ENCODE assay signal across 8 mouse cellular contexts in the genomic region with DNA sequence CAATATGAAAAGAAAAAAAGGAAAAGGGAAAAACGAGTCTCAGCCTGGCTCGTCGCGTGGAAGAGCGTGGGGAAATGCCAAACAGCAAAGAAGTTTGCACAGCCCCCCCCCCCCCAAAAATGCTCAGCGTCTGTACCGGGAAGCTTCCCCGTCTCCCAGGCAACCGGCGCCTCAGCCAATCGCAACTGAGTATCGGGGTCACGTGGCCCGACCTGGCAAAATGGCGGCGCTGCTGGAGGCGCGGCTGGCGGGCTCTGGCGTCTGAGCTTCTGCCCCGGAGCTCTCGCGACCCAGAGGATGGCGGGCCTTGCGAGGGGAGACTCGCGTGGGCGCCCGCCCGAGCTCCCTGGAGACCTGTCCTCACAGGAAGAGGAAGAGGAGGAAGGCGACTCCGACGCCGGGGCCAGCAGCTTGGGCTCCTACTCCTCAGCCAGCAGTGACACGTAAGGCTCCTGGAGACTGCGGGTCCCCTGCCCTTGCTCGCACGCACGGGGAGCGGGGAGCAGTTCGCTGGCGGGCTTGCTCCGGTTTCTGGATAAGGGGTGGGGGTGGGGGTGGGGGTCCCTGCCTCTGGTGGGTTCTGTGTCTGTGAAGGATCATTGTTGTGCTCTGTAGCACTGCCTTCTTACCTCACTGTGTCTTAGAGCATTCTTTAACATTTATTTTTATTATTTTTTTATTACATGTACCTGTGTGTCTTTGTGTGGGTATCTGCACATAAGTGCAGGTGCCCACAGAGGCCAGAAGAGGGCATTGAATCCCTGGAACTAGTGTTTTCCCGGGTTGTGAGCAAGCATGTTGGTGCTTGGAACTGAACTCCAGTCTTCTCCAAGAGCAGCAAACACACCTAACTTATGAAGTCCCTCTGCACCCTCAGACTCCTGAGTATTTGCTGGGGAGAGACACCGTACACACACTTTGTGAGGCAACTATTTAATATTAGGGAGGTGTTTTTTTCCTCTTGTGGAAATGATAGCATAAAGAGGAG. TPM values are rescaled to one million over a fixed set of nuclear protein-coding genes. Genes with fewer than 3 reads are reported as not detected.
A peak's percentile ranks its signal among the peaks of the same experiment; 100 is the strongest.
DNase-seq lines count a peak whose midpoint lies in the region; ATAC-seq lines count a peak whose summit lies in the region.

No protein-coding gene starts in this region.

- H3K9me3 ChIP-seq in hindbrain, embryonic 13.5 days = no peaks in the 10 kb centered on the region

- H3K9ac ChIP-seq in hindbrain, embryonic 13.5 days = peak overlapping the region; percentile 84

- peaks cover 3% of the 10 kb centered on the region; the same call in 1 of the 2 replicates for H3K4me1 ChIP-seq in hindbrain, embryonic 13.5 days (replicated peaks)

- peak overlapping the region; percentile 76 for H3K27ac ChIP-seq in hindbrain, embryonic 13.5 days

- WGBS in hindbrain, embryonic 13.5 days = 4% methylated on average over 37 of the region's 45 CpGs

- no peaks in the 10 kb centered on the region for H3K27me3 ChIP-seq in hindbrain, embryonic 13.5 days

- H3K36me3 ChIP-seq in hindbrain, embryonic 13.5 days = no peaks in the 10 kb centered on the region

- peak overlapping the region; percentile 60 for H3K4me2 ChIP-seq in hindbrain, embryonic 13.5 days

- ATAC-seq in hindbrain, embryonic 13.5 days (ENCODE audit: low FRiP score) = peak; percentile 95

- peak; percentile 88 for DNase-seq in R1 (ENCODE audit: low read depth, low spot score)
- peak; percentile 94 to 96 for DNase-seq in cerebellum, postnatal 14 days
- DNase-seq in frontal cortex, postnatal 14 days (ENCODE audit: low spot score in 2 of 2) = peak; percentile 70 to 87
- peak; percentile 75 to 87 for DNase-seq in layer of hippocampus, postnatal 25 days (ENCODE audit: extremely low spot score in 1 of 2, low spot score in 1 of 2)
- DNase-seq in lung, postnatal 14 days = peak; percentile 92
- DNase-seq in ovary, postnatal 36 days (ENCODE audit: low spot score) = peak; percentile 88
- peak; percentile 92 for DNase-seq in thymus, postnatal 14 days

- peak overlapping the region; percentile 87 for H3K4me3 ChIP-seq in hindbrain, embryonic 13.5 days

RNA-seq across cellular contexts. Expression of gene Intu, which starts 9.8 kb away (rescaled TPM):
- polyA plus RNA-seq in hindbrain, embryonic 13.5 days (2015; fragmentation: Nextera tagmentation; extraction: Ambion mirVana) = 3.5 and 4.1 TPM in 2 replicates
- total RNA-seq in layer of hippocampus, postnatal 25 days (2021) = 1 to 10 TPM; 4.9 to 7.5 TPM

Comparison
In these comparisons a context has a peak if more than half of its experiments do, and no peak if none do; other contexts are left out.
1. Peak in every context shown above with its lines: DNase-seq, ATAC-seq, H3K4me3 ChIP-seq and H3K27ac ChIP-seq.